Mouse (Mus musculus): ENCODE measurements around the gene Psmd6. TPM values are rescaled to one million over a fixed set of nuclear protein-coding genes. Genes with fewer than 3 reads are reported as not detected.

Gene Psmd6
- total and polyA plus RNA-seq, 3 experiments = 185 to 647 (median 201) TPM

DNA sequence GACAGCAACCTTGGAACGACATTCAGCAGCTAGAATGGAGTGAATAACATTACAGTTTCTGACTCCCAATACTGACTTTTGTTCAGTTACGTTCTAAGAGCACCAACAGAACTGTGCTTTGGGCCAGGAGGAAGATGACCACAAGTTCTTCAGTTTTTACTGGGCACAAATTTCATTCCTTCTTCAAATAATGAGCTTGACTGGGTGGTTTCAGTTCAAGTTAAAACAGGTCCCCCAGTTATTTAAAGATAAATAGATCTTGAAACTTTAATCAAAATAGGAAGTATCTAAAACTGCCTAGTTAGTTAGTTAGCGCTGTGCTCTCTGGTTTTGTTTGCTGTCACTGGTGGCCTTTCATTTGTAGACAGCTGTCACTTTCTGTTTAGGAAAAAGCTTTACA, 52.2 kb downstream of the Psmd6 start:
- H3K4me1 ChIP-seq (ENCODE audit: control insufficient read depth in 1 of 2, insufficient read depth in 2 of 2, low read length in 2 of 2) = peaks cover 2 to 11% of the 10 kb centered on the region in 2 experiments; a peak in 3 of 4 replicates
- no peak overlapping the region for H3K4me3 ChIP-seq (ENCODE audit: control insufficient read depth in 1 of 2, insufficient read depth in 1 of 2, low read depth in 2 of 2, low read length in 2 of 2)
- peak; percentile 15 for DNase-seq (ENCODE audit: low read depth, low spot score)
- no peaks in the 10 kb centered on the region for H3K9me3 ChIP-seq (replicated peaks; ENCODE audit: insufficient read depth, low read length)
- H3K9ac ChIP-seq (ENCODE audit: control insufficient read depth, low read depth, low read length, poor library complexity, severe bottlenecking) = no peak overlapping the region; the same call in 1 of the 2 replicates
- H3K79me2 ChIP-seq (ENCODE audit: control insufficient read depth, insufficient read depth, low read length, poor library complexity) = no peaks in the 10 kb centered on the region
- H3K36me3 ChIP-seq (ENCODE audit: control insufficient read depth in 1 of 2, insufficient read depth in 2 of 2, low read length in 2 of 2) = peaks cover 0 to 12% of the 10 kb centered on the region in 2 experiments; a peak in 2 of 4 replicates
- H3K27ac ChIP-seq (ENCODE audit: control insufficient read depth, low read depth, low read length) = peak overlapping the region; percentile 58; the same call in 1 of the 2 replicates
- TF ChIP-seq USF2 (IDR thresholded peaks at IDR 0.05; ENCODE audit: borderline replicate concordance in 1 of 2, insufficient read depth in 1 of 2, low read depth in 1 of 2, low read length in 2 of 2) = no peak
- H3K27me3 ChIP-seq (ENCODE audit: control insufficient read depth in 1 of 2, insufficient read depth in 2 of 2, low read length in 2 of 2) = no peaks in the 10 kb centered on the region

DNA sequence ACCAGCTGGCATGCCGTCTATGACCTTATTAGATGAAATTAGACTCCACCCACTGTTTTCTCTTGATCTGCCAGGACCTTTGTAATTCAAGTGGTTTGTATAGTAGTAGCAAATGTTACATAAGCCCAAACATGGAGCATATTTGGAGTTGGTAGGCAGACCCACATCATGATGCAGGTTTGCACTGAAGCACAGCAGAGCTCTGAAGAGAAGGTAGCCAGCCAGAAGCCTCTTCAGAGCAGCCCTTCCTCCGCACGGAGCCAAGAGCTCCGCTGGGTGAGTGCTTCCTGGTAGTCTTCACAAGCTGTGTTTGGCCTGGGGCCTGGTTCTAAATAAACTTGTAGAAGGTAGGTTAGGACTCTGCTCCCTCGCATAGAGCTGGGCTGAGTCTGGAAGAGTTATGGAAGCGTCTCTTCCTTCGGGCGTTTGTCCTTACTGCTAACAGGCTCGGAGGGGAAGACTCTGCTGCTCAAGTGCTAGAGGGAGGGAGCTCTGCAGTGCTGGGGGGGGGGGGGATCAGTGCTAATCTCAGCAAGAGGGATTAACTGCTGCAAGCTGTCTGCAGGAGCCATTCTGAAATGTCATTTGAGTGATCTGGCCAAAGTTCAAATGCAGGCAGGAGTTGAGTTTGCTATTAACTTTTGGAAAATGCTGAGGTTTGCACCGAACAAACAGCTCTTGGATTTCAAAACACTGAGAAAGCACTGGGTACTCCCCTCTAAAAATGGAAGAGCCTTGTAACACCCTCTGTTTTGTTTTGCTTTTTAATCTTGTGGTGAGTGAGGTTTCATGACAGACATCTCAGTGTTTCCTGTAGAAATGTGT, 52.9 kb downstream of the Psmd6 start:
- Histone ChIP-seq H3K36me3 (ENCODE audit: control insufficient read depth in 1 of 2, insufficient read depth in 2 of 2, low read length in 2 of 2) (peaks cover 0 to 12% of the 10 kb centered on the region in 2 experiments; a peak in 2 of 4 replicates), H3K27ac (ENCODE audit: control insufficient read depth, low read depth, low read length) (no peak overlapping the region; the same call in 1 of the 2 replicates), H3K9me3 (replicated peaks; ENCODE audit: insufficient read depth, low read length) (no peaks in the 10 kb centered on the region), H3K9ac (ENCODE audit: control insufficient read depth, low read depth, low read length, poor library complexity, severe bottlenecking) (no peak overlapping the region), H3K27me3 (ENCODE audit: control insufficient read depth in 1 of 2, insufficient read depth in 2 of 2, low read length in 2 of 2) (no peaks in the 10 kb centered on the region), H3K4me1 (ENCODE audit: control insufficient read depth in 1 of 2, insufficient read depth in 2 of 2, low read length in 2 of 2) (peaks cover 2 to 11% of the 10 kb centered on the region in 2 experiments; a peak in 3 of 4 replicates), H3K4me3 (ENCODE audit: control insufficient read depth in 1 of 2, insufficient read depth in 1 of 2, low read depth in 2 of 2, low read length in 2 of 2) (no peak overlapping the region), H3K79me2 (ENCODE audit: control insufficient read depth, insufficient read depth, low read length, poor library complexity) (no peaks in the 10 kb centered on the region)
- peak; percentile 45 for DNase-seq (ENCODE audit: low read depth, low spot score)
- TF ChIP-seq TAL1 (IDR thresholded peaks at IDR 0.05; ENCODE audit: low read length) (no peak), RCOR1 (IDR thresholded peaks at IDR 0.05; ENCODE audit: low read depth, low read length) (no peak), SMC3 (IDR thresholded peaks at IDR 0.05; ENCODE audit: low read depth, low read length) (no peak), POLR2AphosphoS5 (IDR thresholded peaks at IDR 0.05; ENCODE audit: borderline replicate concordance, low read depth, low read length) (no peak), MAZ (IDR thresholded peaks at IDR 0.05; ENCODE audit: low read depth, low read length) (no peak), CHD1 (IDR thresholded peaks at IDR 0.05; ENCODE audit: low read depth, low read length) (no peak), HCFC1 (IDR thresholded peaks at IDR 0.05; ENCODE audit: low read depth, low read length) (no peak), POLR2AphosphoS2 (IDR thresholded peaks at IDR 0.05; ENCODE audit: low read length) (no peak), ZC3H11A (IDR thresholded peaks at IDR 0.05; ENCODE audit: low read depth, low read length) (no peak), ZMIZ1 (IDR thresholded peaks at IDR 0.05; ENCODE audit: low read depth, low read length) (no peak), MYC (IDR thresholded peaks at IDR 0.05; ENCODE audit: low read depth, low read length) (no peak), MXI1 (IDR thresholded peaks at IDR 0.05; ENCODE audit: low read depth, low read length) (no peak), USF2 (IDR thresholded peaks at IDR 0.05; ENCODE audit: borderline replicate concordance in 1 of 2, insufficient read depth in 1 of 2, low read depth in 1 of 2, low read length in 2 of 2) (no peak), JUND (IDR thresholded peaks at IDR 0.05; ENCODE audit: low read depth, low read length) (no peak), MAX (IDR thresholded peaks at IDR 0.05; ENCODE audit: low read length) (no peak), USF1 (IDR thresholded peaks at IDR 0.05; ENCODE audit: low read depth, low read length) (no peak)
